14 mouse cellular contexts compared by ENCODE assay signal in the genomic region with DNA sequence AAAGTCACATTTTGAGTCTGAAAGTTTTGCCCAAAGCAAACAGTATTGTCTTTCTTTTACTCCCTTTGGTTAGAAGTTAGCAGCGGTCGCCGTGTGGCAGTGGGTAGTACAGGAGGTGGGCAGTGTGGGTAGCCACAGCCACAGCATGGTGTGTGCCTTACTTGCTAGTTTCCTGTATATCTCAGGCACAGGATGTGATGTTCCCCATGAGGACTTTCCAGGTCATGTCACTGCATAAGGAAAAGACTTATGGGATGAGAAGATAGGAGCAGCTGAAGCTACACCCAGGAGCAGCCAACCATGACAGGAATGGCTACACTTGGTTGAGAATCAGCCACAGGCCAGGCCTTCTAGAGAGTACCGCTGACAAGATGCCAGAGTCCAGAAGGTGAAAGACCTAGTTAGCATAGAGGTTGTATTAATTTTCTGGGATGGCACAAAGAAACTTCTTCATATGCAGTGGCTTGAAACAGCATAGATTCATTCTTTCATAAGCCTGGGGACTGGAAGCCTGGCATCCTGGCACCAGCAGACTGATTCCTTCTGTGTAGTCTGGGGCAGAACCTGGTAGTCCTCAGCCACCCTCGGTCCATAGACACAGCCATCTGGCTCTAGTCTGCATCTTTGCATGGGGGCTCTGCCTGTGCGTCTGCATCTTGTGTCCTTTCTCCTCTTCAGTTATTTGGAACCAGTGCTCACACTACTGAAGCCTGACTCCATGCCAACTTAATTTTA.
DNase-seq lines count a peak whose midpoint lies in the region; ATAC-seq lines count a peak whose summit lies in the region.
"Had no signal": no experiment of that assay in that cellular context is flagged by ENCODE, and none has a peak within 500 bp of the region (broad histone marks: within the 10 kb centered on the region; RNA-seq: fewer than 3 reads in every experiment).

No protein-coding gene starts in this region.

- peaks cover 45% of the 10 kb centered on the region for H3K36me3 ChIP-seq in embryonic facial prominence, embryonic 14.5 days (ENCODE audit: control insufficient read depth, insufficient read depth, low read length)

- no peaks in the 10 kb centered on the region for H3K9me3 ChIP-seq in embryonic facial prominence, embryonic 14.5 days (ENCODE audit: control insufficient read depth, low read length)
- H3K9me3 ChIP-seq: embryonic facial prominence, embryonic 12.5 days; forebrain, embryonic 13.5 days; heart, embryonic 13.5 days had no signal

- H3K9ac ChIP-seq in embryonic facial prominence, embryonic 14.5 days (ENCODE audit: low read depth, low read length) = no peak overlapping the region
- H3K9ac ChIP-seq: embryonic facial prominence, embryonic 12.5 days; forebrain, embryonic 13.5 days; heart, embryonic 13.5 days had no signal

- no peak overlapping the region for H3K27ac ChIP-seq in embryonic facial prominence, embryonic 14.5 days (replicated peaks; ENCODE audit: low read depth, low read length)
- H3K27ac ChIP-seq: embryonic facial prominence, embryonic 12.5 days; forebrain, embryonic 13.5 days; heart, embryonic 13.5 days had no signal

- H3K27me3 ChIP-seq in embryonic facial prominence, embryonic 14.5 days (replicated peaks; ENCODE audit: control insufficient read depth, insufficient read depth, low read length) = no peaks in the 10 kb centered on the region
- H3K27me3 ChIP-seq: embryonic facial prominence, embryonic 12.5 days; forebrain, embryonic 13.5 days; heart, embryonic 13.5 days had no signal

- peak; percentile 79 for DNase-seq in heart, adult 11 months
- no peak for DNase-seq in heart, adult 18-20 months
- DNase-seq in cerebellum, adult 9-11 months = peak; percentile 24
- DNase-seq in embryonic facial prominence, embryonic 14.5 days (ENCODE audit: low spot score) = peak; percentile 15
- peak; percentile 67 for DNase-seq in kidney, postnatal 10 days
- DNase-seq in spleen, postnatal 10 days (ENCODE audit: low spot score in 2 of 2) = no peak
- DNase-seq: adrenal gland, postnatal 14 days; gastrocnemius, postnatal 25 days; liver; lung, adult 2 months had no signal

- H3K4me3 ChIP-seq in embryonic facial prominence, embryonic 14.5 days (ENCODE audit: low read depth, low read length) = no peak overlapping the region
- H3K4me3 ChIP-seq: embryonic facial prominence, embryonic 12.5 days; forebrain, embryonic 13.5 days; heart, embryonic 13.5 days had no signal

- WGBS in embryonic facial prominence, embryonic 14.5 days = 83% methylated on average over 6 of the region's 6 CpGs

- H3K4me1 ChIP-seq in embryonic facial prominence, embryonic 14.5 days (ENCODE audit: control insufficient read depth, insufficient read depth, low read length) = 0 out of 2 replicates have a peak, but pooled peaks cover 3% of the 10 kb centered on the region

- no peak overlapping the region for H3K4me2 ChIP-seq in embryonic facial prominence, embryonic 14.5 days (ENCODE audit: low read depth, low read length)
- H3K4me2 ChIP-seq: embryonic facial prominence, embryonic 12.5 days; forebrain, embryonic 13.5 days; heart, embryonic 13.5 days had no signal

- ATAC-seq in embryonic facial prominence, embryonic 14.5 days (ENCODE audit: low read depth) = no peak
- no peak for ATAC-seq in frontal cortex, adult (ENCODE audit: low TSS enrichment)
- ATAC-seq: forebrain, embryonic 13.5 days had no signal

Comparison
In these comparisons a context has a peak if more than half of its experiments do, and no peak if none do; other contexts are left out.
1. DNase-seq: peak in heart, adult 11 months (single experiment), cerebellum, adult 9-11 months (single experiment), embryonic facial prominence, embryonic 14.5 days (single experiment) and kidney, postnatal 10 days (single experiment); none in heart, adult 18-20 months (0 of 2) and spleen, postnatal 10 days (0 of 2).